Mouse (Mus musculus) right cerebral cortex, adult 18-20 months (tissue): ENCODE data around the gene Commd1.

Experiments used
- DNase-seq: peaks from one replicate; pipeline ENCODE4 v3.0.0; 2022; ENCODE audit warnings: mixed read lengths

Gene Commd1

GRCm38 (mm10) chr11:22938983-22939382 lies 43.2 kb downstream of the Commd1 start:
- no peak for DNase-seq

- DNase-seq = no peak
Observed at GRCm38 (mm10) chr11:22937716-22938316, 44.4 kb downstream of the Commd1 start.

- peak; percentile 60 for DNase-seq
Observed at GRCm38 (mm10) chr11:22936446-22937125, 45.6 kb downstream of the Commd1 start.

DNA sequence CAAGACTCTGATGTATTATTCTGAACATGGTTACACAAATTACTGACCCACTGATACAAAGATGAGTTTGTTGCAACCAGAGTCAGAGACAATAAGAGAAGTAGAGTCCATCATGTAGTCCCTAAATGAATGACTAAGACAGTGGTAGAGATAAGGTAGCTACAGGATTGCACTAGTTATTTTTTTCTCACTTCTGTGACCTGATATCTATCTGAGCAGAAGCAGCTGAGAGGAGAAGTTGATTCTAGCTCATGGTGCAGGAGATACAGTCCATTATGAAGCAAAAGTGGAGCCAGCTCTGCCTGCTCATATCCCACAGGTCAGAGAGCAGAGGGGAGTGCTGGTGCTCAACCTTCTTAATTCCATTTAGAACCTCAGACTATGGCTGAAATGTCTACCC lies 50.0 kb downstream of the Commd1 start:
- DNase-seq = no peak

DNA sequence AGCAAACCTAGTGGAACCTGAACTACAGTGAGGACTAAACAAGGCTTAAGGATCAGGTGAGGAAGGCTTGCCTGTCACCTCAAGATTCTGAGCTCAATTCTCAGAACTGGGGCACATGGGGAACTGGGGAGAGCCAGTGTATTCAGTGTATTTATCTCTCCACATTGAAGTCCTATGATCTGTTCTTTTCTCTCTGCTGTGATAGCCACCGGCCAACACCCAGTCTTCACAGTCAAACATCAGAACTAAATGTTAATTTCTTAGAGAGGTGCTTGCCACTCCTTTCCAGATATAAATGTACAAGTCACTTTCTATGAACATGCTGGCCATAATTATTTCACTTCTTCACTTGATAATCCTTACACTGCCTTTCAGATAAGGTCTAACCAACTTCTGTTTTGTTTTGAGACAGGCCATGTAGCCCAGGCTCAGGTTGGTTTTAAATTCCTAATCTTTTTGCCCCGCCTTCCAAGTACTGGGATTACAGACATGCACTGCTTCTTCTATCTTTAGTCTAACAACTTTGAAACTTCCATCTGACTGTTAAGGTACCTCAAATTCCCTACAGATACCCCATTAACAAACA lies 50.8 kb downstream of the Commd1 start:
- DNase-seq = no peak

DNA sequence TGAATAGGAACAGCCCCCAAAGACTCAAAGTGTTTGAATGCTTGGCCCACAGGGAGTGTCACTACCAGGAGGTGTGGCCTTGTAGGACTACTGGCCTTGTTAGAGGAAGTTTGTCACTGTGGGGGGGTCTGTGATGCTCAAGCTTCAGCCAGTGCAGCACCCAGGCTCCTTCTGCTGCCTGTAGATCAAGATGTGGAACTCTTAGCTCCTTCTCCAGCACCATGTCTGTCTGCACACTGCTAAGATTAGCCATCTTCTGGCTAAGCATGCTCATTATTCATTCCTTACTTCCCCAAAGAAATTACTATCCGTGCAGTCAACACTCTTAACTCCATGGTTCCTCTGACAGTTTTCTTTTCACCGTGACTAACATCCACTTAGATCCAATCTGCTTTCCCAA lies 52.1 kb downstream of the Commd1 start:
- no peak for DNase-seq

DNA sequence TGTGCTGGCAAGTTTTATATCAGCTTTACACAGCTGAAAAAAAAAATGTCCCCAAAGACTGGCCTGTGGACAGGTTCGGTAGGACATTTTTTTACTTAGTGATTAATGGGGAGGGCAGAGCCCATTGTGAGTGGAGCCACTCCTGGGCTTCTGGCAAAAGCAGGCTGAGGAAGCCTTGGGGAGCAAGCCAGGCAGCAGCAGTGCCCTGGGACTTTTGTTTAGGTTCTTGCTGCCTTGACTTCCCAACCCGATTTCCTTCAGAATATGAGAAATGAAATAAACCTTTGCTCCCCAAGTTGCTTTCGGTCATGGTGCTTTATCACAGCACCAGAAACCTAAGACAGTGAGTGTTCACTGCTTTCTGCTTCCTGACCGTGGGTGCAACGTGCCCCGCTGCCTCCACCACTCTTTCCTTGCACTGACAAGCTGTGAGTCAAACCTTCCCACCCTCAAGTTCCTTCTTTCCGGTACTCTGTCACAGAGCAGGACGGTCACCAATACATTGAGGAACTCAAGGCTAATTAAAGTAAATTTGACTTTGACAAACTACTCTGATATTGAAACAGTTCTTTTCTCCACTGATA lies 53.5 kb downstream of the Commd1 start:
- peak; percentile 15 for DNase-seq

GRCm38 (mm10) chr11:22923606-22924005 lies 58.6 kb downstream of the Commd1 start:
- DNase-seq = no peak

GRCm38 (mm10) chr11:22922546-22922945 lies 59.6 kb downstream of the Commd1 start:
- DNase-seq = no peak

GRCm38 (mm10) chr11:22919336-22919735 lies 62.8 kb downstream of the Commd1 start:
- DNase-seq = no peak

GRCm38 (mm10) chr11:22917786-22918185 lies 64.4 kb downstream of the Commd1 start:
- no peak for DNase-seq

DNA sequence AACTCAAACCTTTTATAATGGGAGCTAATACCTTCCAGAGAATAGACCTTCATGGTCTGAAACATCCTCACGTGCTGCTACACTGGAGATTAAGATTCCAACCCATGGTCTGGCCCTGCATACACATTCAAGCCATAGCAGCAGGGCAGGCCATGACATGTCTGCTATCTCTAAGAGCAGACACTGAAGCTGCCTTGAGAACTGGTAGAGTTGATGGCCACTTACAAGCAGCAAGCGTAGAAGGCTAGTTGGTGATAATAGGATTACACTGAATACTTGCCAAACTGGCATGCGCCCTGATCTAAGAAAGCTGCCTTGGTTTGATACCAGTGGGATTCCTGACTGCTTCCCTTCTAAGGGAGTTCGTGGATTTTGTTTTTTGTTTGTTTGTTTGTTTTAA lies 68.4 kb downstream of the Commd1 start:
- no peak for DNase-seq

GRCm38 (mm10) chr11:22911831-22912230 lies 70.4 kb downstream of the Commd1 start:
- DNase-seq = no peak

- no peak for DNase-seq
Observed at GRCm38 (mm10) chr11:22906453-22906865, 75.7 kb downstream of the Commd1 start.

DNA sequence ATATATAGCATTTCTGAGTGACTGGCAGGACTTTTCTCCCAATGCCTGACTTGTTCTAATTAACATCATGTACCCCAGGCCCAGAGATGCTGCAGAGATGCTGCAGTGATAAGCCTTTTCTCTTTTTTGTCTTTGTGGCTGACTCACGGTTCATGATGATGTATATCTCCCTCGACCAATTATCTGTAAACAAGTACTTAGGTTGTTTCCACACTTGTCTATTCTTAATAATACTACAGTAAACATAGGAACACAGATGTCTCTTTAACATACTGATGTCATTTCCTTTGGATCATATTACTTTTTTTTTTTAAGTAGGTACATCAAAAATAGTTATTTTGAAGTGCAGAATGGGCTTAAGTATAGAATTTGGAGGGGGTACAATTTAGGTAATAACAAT lies 79.3 kb downstream of the Commd1 start:
- no peak for DNase-seq

- no peak for DNase-seq
Observed at GRCm38 (mm10) chr11:22900041-22900440, 82.1 kb downstream of the Commd1 start.

- DNase-seq = no peak
Observed at GRCm38 (mm10) chr11:22897642-22898041, 84.5 kb downstream of the Commd1 start.

DNA sequence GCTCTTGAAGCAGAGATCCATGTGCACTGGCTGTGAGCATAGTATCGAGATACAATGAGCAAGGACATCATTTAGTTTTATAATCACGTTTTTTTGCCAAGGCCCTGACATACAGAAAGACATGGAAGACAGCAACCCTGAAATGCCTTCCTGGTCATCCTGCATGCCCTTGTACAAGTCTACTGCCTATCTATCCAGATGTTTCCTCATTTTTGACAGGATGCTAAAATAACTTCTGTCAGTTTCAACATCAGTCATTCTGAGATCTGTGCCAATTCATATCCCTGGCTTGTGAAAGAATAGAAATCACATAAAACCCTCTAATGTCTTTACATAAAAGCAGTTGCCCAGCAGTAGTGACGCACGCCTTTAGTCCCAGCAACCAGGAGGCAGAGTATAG lies 85.1 kb downstream of the Commd1 start:
- no peak for DNase-seq

DNA sequence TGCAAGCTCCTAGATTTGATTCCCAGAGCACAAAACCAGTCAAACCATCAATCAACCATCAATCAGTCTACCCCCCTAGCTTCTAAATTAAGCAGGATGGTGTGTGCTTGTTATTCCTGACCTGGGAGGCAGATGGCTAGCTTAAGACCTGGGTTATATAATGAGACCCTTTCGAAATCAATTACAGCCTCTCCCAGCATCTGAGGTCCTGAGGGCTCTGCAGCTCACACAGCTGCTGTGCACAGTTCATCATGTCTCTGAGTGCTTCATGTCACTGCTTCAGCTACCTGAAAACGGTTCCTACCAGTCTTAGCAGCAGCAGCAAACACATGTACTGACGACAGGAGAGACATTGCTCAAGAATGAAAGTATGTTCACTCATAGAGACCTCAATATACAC lies 89.1 kb downstream of the Commd1 start:
- no peak for DNase-seq

GRCm38 (mm10) chr11:22892466-22892865 lies 89.7 kb downstream of the Commd1 start:
- no peak for DNase-seq

DNA sequence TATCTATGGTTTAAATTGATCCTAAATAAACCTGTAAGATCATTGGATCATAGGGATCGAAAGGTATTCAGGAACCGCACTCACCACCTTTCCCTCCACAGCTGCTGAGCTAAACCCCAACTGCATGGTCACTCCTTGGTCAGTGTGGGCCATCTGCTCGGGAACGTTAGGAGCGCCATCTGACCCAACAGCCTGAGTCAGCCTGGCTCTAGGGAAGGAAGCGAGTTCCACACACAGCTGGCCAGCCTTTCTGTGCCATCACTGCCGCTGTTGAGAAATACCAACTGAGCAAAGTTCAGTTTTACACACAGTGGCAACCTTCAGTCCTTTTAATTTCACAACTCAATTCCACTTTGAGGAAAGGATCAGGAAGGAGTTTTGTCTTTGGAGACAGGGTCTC lies 90.3 kb downstream of the Commd1 start:
- DNase-seq = no peak

GRCm38 (mm10) chr11:22891242-22891641 lies 90.9 kb downstream of the Commd1 start:
- DNase-seq = no peak

DNA sequence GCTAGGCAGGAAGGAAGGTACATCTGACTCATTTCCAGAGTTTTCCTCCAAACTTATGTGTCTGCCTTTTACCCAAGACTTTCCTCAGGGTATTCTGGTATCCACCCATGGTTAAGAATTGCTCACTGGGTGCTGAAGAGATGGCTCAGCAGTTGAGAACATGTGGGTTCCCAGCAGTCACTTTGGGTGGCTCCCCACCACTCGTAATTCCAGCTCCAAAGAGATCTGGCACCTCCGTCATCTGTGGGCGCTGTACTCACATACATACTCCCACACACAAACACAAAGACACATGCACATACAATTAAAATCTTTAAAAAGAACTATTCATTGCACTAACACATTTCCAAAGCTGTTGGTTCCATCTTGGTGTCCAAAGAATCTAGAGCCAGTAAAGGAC lies 93.0 kb downstream of the Commd1 start:
- DNase-seq = peak; percentile 64

DNA sequence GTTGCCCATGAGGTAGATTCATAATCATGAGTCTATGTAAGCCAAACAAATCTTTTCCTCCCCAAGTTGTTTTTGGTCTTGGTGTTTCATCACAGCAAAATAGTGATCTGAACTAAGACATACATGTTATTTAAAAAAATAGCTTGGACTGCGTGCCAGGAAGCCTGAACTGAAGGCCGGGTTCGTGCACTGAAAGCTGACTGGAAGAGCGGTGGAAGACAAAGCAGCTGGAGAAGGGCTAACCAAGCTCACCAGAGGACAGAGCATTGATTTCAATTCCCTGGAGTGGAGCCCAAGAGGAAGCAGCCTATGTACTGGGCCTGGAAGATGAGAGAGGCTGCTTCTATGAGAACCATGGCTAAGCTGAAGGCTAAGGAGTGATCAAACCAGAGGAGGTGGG lies 95.2 kb downstream of the Commd1 start:
- no peak for DNase-seq
